Mouse (Mus musculus) gastrocnemius, postnatal 14 days (tissue): ENCODE results near the gene Wdr45. TPM values are rescaled to one million over a fixed set of nuclear protein-coding genes. Genes with fewer than 3 reads are reported as not detected.
A peak's percentile ranks its signal among the peaks of the same experiment; 100 is the strongest.
"Not testable (repeated sequence)": the region's sequence is repeated elsewhere in the genome, so short reads cannot be mapped to it uniquely, and the experiment has no call there.

Experiments
- DNase-seq: peaks from one replicate; pipeline ENCODE4 v3.0.0; 2021; ENCODE audit warnings: mixed read lengths
- intact Hi-C: fragments of 180-260 bp; cut with DNase I; formaldehyde crosslinking; loops from one replicate; pipeline ENCODE4 v1.15.1; 2025; ENCODE audit warnings: low total_unique reads
- long read RNA-seq, 2 experiments: library from polyadenylated mRNA; stranded (forward); transcript quantifications; one replicate each; pipeline ENCODE4 v2.0.0; 2021
- total RNA-seq, 2 experiments: library from RNA; stranded (reverse); gene quantifications; 2 replicates each; pipeline ENCODE4 v1.2.3; 2021

Gene Wdr45
- 10 to 100 TPM; 20.4 to 22.8 TPM for total RNA-seq
- long read RNA-seq, experiment 1, transcript Wdr45-201 (11 exons, 1,609 nt): major isoform, 7 of 15 reads
- long read RNA-seq, experiment 1, partial matches to known transcripts: 0 of 15 reads
- long read RNA-seq, experiment 1, other reads (novel, unspliced or antisense): 7 of 15 reads
- long read RNA-seq, experiment 2, transcript Wdr45-201 (11 exons, 1,609 nt): major isoform, 8 of 15 reads
- long read RNA-seq, experiment 2, partial matches to known transcripts: 1 of 15 reads
- long read RNA-seq, experiment 2, other reads (novel, unspliced or antisense): 0 of 15 reads

GRCm38 (mm10) chrX:7714135-7714899 lies at the start of gene Wdr45:
TSS of gene Wdr45 (plus strand) at chrX:7714333.
- intact Hi-C loops: not testable (repeated sequence)
- DNase-seq: peak; percentile 92

GRCm38 (mm10) chrX:7664791-7665190 lies 49.3 kb upstream of the Wdr45 start:
- intact Hi-C loops: no loop called here
- no peak for DNase-seq

- DNase-seq: no peak
- intact Hi-C loops: no loop called here
Measured at GRCm38 (mm10) chrX:7665739-7666502, 48.2 kb upstream of the Wdr45 start.

- intact Hi-C loops: no loop called here
- DNase-seq: peak; percentile 70
Measured at GRCm38 (mm10) chrX:7670390-7670881, 43.7 kb upstream of the Wdr45 start.

GRCm38 (mm10) chrX:7670921-7671623 lies 43.1 kb upstream of the Wdr45 start, which contains the start of gene Plp2:
TSS of gene Plp2 (minus strand) at chrX:7671390.
- intact Hi-C loops: no loop called here
- peak; percentile 36 for DNase-seq

- intact Hi-C loops: no loop called here
- DNase-seq: no peak
Measured at GRCm38 (mm10) chrX:7672739-7673138, 41.4 kb upstream of the Wdr45 start.

GRCm38 (mm10) chrX:7673578-7674281 lies 40.4 kb upstream of the Wdr45 start:
- intact Hi-C loops: no loop called here
- no peak for DNase-seq

- intact Hi-C loops: no loop called here
- no peak for DNase-seq
Measured at GRCm38 (mm10) chrX:7674284-7675000, 39.7 kb upstream of the Wdr45 start.

GRCm38 (mm10) chrX:7675001-7675380 lies 39.1 kb upstream of the Wdr45 start:
- DNase-seq: no peak
- intact Hi-C loops: no loop called here

- no peak for DNase-seq
- intact Hi-C loops: no loop called here
Measured at GRCm38 (mm10) chrX:7678986-7679385, 35.1 kb upstream of the Wdr45 start.

- intact Hi-C loops: no loop called here
- peak; percentile 91 for DNase-seq
Measured at GRCm38 (mm10) chrX:7679405-7680056, 34.6 kb upstream of the Wdr45 start.

- no peak for DNase-seq
- intact Hi-C loops: no loop called here
Measured at GRCm38 (mm10) chrX:7680057-7680412, 34.1 kb upstream of the Wdr45 start.

- intact Hi-C loops: no loop called here
- DNase-seq: no peak
Measured at GRCm38 (mm10) chrX:7680864-7681263, 33.3 kb upstream of the Wdr45 start, which contains the start of gene Magix. TSS of gene Magix (minus strand) at chrX:7681251.

GRCm38 (mm10) chrX:7688321-7688720 lies 25.8 kb upstream of the Wdr45 start:
- DNase-seq: no peak
- intact Hi-C loops: loop anchor here (5.0 kb wide), 1 partner anchor 46 kb away; no protein-coding TSS in a partner anchor

GRCm38 (mm10) chrX:7690486-7690885 lies 23.6 kb upstream of the Wdr45 start:
- no peak for DNase-seq
- intact Hi-C loops: no loop called here

GRCm38 (mm10) chrX:7692862-7693261 lies 21.3 kb upstream of the Wdr45 start:
- intact Hi-C loops: no loop called here
- DNase-seq: no peak

- DNase-seq: no peak
- intact Hi-C loops: no loop called here
Measured at GRCm38 (mm10) chrX:7696520-7696919, 17.6 kb upstream of the Wdr45 start.

GRCm38 (mm10) chrX:7696954-7697381 lies 17.2 kb upstream of the Wdr45 start, which contains the start of gene Gpkow:
TSS of gene Gpkow (plus strand) at chrX:7697131.
- intact Hi-C loops: no loop called here
- peak; percentile 80 for DNase-seq
